Mouse (Mus musculus) embryonic facial prominence, embryonic 12.5 days (tissue): ENCODE measurements around the gene Gnat2. TPM values are rescaled to one million over a fixed set of nuclear protein-coding genes. Genes with fewer than 3 reads are reported as not detected.
A peak's percentile ranks its signal among the peaks of the same experiment; 100 is the strongest.

Experiments used
- ATAC-seq: fragments of 200-750 bp; cut with Nextera tagmentation; 2 replicates; pipeline ENCODE4 v1.8.0; 2017; ENCODE audit not compliant: insufficient number of reproducible peaks, insufficient read depth, low FRiP score, low TSS enrichment
- H3K27ac ChIP-seq: fragments of 300-500 bp; sonication (generic); 2 replicates; pipeline ENCODE4 v1.5.1; 2016; ENCODE audit warnings: mild to moderate bottlenecking
- H3K27me3 ChIP-seq: fragments of 300-500 bp; sonication (generic); 2 replicates; pipeline ENCODE4 v1.6.1; 2016; ENCODE audit warnings: mild to moderate bottlenecking, moderate library complexity
- H3K36me3 ChIP-seq: fragments of 300-500 bp; sonication (generic); 2 replicates; pipeline ENCODE4 v1.6.1; 2016; ENCODE audit warnings: mild to moderate bottlenecking
- H3K4me1 ChIP-seq: fragments of 300-500 bp; sonication (generic); 2 replicates; pipeline ENCODE4 v1.6.1; 2016
- H3K4me2 ChIP-seq: fragments of 300-500 bp; sonication (generic); replicated peaks from 2 replicates; pipeline ENCODE4 v1.6.1; 2016; ENCODE audit warnings: mild to moderate bottlenecking, moderate library complexity
- H3K4me3 ChIP-seq: fragments of 300-500 bp; sonication (generic); 2 replicates; pipeline ENCODE4 v1.5.1; 2016; ENCODE audit warnings: mild to moderate bottlenecking
- H3K9ac ChIP-seq: fragments of 300-500 bp; sonication (generic); 2 replicates; pipeline ENCODE4 v1.6.1; 2016; ENCODE audit warnings: mild to moderate bottlenecking, moderate library complexity
- H3K9me3 ChIP-seq: fragments of 300-500 bp; sonication (generic); 2 replicates; pipeline ENCODE4 v1.6.1; 2016; ENCODE audit warnings: mild to moderate bottlenecking, moderate library complexity
- WGBS: fragments of 180-500 bp; shearing (Covaris S2); methylation state at CpG from one replicate; pipeline ENCODE4 v1.1.7; 2016; 5-methylcytosine and 5-hydroxymethylcytosine counted together
- polyA plus RNA-seq: library from polyadenylated mRNA; unstranded; fragments of >200 nt; fragmentation: Nextera tagmentation; extraction: Ambion mirVana; gene quantifications from 2 replicates; pipeline ENCODE4 v1.2.1, GENCODE M21; 2016

Gnat2 gene
- polyA plus RNA-seq, 1 experiment from 2014 or later, result 0.47 TPM

DNA sequence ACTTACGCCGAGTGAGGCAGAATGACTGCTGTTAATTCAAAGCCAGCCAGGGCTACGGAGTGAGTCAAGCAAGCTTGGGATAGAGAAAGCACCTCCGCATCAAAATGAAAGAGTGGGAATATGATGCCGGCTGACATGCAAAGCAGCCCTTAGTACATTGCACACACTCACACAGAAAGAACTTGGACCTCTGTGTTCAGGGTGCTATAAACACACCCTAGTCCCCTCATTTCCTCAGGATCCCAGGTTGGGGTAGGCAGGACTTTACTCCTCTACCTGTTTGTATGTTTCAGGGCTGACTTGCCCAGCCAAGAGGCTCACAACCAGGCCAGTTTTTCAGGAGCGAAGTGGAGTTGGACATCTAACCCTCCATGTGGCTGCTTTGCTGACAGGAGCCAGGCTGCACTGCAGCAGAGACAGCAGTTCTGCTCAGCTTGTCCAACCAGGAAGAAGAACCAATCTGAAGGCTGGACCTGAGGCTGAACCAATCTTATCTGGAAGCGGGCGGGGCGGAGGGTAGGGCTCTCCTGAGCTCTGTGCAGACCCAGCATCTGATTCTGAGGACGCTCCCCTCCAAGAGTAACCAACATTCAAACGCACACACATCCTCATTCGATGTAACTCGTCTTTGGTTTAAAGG lies 23.2 kb upstream of the Gnat2 start:
- WGBS, result 75% methylated on average over 13 of the region's 13 CpGs
- H3K4me1 ChIP-seq, result no peaks in the 10 kb centered on the region
- H3K9me3 ChIP-seq, result no peaks in the 10 kb centered on the region
- no peak for ATAC-seq
- H3K27ac ChIP-seq, result no peak overlapping the region
- H3K9ac ChIP-seq, result no peak overlapping the region
- H3K4me3 ChIP-seq, result no peak overlapping the region
- H3K27me3 ChIP-seq, result no peaks in the 10 kb centered on the region
- no peak overlapping the region for H3K4me2 ChIP-seq
- H3K36me3 ChIP-seq, result peaks cover 3% of the 10 kb centered on the region

GRCm38 (mm10) chr3:108070295-108071293 lies 22.0 kb upstream of the Gnat2 start:
- H3K9me3 ChIP-seq, result no peaks in the 10 kb centered on the region
- H3K4me2 ChIP-seq, result no peak overlapping the region
- H3K9ac ChIP-seq, result no peak overlapping the region
- no peaks in the 10 kb centered on the region for H3K4me1 ChIP-seq
- WGBS, result 66% methylated on average over 10 of the region's 10 CpGs
- no peaks in the 10 kb centered on the region for H3K27me3 ChIP-seq
- ATAC-seq, result no peak
- H3K4me3 ChIP-seq, result no peak overlapping the region
- peaks cover 16% of the 10 kb centered on the region for H3K36me3 ChIP-seq
- no peak overlapping the region for H3K27ac ChIP-seq

GRCm38 (mm10) chr3:108072983-108073569 lies 19.5 kb upstream of the Gnat2 start:
- Histone ChIP-seq H3K27ac (no peak overlapping the region), H3K4me2 (no peak overlapping the region), H3K9ac (no peak overlapping the region), H3K9me3 (no peaks in the 10 kb centered on the region), H3K4me1 (no peaks in the 10 kb centered on the region), H3K36me3 (peaks cover 39% of the 10 kb centered on the region), H3K4me3 (no peak overlapping the region), H3K27me3 (no peaks in the 10 kb centered on the region)
- WGBS, result 79% methylated on average over 10 of the region's 10 CpGs
- no peak for ATAC-seq

DNA sequence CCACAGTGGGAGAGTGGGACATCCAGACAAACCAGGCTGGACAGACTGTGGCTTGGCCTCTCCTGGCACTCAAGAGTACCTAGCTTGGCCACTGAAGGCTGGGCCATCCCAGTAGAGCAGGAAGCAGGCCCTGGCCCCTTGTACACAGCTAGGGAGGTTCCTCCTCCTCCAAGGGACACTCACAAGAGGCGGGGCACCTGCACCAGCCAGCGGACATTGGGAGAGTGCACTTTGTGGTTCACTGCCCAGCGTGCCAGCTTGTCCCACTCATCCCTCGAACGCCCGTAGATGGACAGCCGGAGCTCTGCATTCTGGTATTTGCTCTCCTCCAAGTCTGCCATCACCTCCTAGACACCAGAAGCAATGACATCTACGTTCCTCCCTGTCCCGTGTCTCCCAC lies 15.8 kb upstream of the Gnat2 start:
- H3K27me3 ChIP-seq, result no peaks in the 10 kb centered on the region
- no peak overlapping the region for H3K4me2 ChIP-seq
- H3K4me1 ChIP-seq, result no peaks in the 10 kb centered on the region
- H3K4me3 ChIP-seq, result no peak overlapping the region
- H3K36me3 ChIP-seq, result peaks cover 63% of the 10 kb centered on the region
- no peak overlapping the region for H3K9ac ChIP-seq
- H3K9me3 ChIP-seq, result no peaks in the 10 kb centered on the region
- H3K27ac ChIP-seq, result no peak overlapping the region
- ATAC-seq, result no peak
- WGBS, result 96% methylated on average over 9 of the region's 9 CpGs

- Histone ChIP-seq H3K4me3 (no peak overlapping the region), H3K4me1 (peaks cover 28% of the 10 kb centered on the region), H3K36me3 (peaks cover 36% of the 10 kb centered on the region), H3K27me3 (no peaks in the 10 kb centered on the region), H3K4me2 (no peak overlapping the region), H3K27ac (no peak overlapping the region), H3K9ac (no peak overlapping the region), H3K9me3 (no peaks in the 10 kb centered on the region)
- WGBS, result 50% methylated on average over 4 of the region's 4 CpGs
- no peak for ATAC-seq
These were observed 10.9 kb upstream of the Gnat2 start for GRCm38 (mm10) chr3:108081681-108082080.

DNA sequence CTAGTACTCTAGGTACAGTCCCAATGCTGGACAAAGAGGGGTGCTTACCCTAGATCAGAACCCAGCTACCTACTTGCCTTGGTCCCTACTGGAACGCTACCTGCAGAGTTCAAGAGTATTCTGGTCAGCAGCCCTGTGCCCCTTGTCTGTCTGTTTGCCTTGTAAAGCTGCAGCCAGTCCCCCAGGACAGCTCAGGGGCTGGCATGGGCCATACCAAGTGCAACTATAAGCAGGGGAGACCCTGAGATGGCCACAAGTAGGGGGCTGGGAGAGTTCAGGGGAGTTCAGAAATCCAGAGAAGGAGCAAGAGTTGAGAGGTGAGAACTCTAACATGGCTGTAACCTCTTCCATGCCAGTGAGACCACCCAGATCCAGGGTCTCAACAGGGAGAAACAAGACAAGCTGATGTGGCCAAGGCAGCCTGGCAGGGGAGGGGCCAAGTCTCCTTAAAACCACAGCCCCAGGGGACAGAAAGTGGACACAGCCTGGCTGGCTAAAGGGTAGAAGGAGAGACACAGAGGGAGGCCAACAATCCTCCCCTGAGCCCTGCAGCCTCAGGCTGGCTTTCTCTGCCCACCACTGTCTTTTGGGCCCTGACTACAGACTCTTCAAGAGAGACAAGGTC lies 10.2 kb upstream of the Gnat2 start:
- no peak overlapping the region for H3K4me3 ChIP-seq
- H3K4me1 ChIP-seq, result peaks cover 34% of the 10 kb centered on the region
- H3K9me3 ChIP-seq, result no peaks in the 10 kb centered on the region
- ATAC-seq, result no peak
- H3K36me3 ChIP-seq, result peaks cover 30% of the 10 kb centered on the region
- 44% methylated on average over 1 of the region's 1 CpGs for WGBS
- H3K4me2 ChIP-seq, result peak overlapping the region; percentile 10; the same call in 1 of the 2 replicates
- no peak overlapping the region for H3K27ac ChIP-seq
- H3K27me3 ChIP-seq, result no peaks in the 10 kb centered on the region
- H3K9ac ChIP-seq, result no peak overlapping the region

GRCm38 (mm10) chr3:108083161-108083560 lies 9.4 kb upstream of the Gnat2 start:
- Histone ChIP-seq H3K27ac (no peak overlapping the region), H3K4me3 (no peak overlapping the region), H3K36me3 (peaks cover 24% of the 10 kb centered on the region), H3K4me1 (peaks cover 35% of the 10 kb centered on the region), H3K9me3 (no peaks in the 10 kb centered on the region), H3K4me2 (peak overlapping the region; percentile 10; the same call in 1 of the 2 replicates), H3K9ac (no peak overlapping the region), H3K27me3 (no peaks in the 10 kb centered on the region)
- ATAC-seq, result no peak
- 32% methylated on average over 2 of the region's 2 CpGs for WGBS

DNA sequence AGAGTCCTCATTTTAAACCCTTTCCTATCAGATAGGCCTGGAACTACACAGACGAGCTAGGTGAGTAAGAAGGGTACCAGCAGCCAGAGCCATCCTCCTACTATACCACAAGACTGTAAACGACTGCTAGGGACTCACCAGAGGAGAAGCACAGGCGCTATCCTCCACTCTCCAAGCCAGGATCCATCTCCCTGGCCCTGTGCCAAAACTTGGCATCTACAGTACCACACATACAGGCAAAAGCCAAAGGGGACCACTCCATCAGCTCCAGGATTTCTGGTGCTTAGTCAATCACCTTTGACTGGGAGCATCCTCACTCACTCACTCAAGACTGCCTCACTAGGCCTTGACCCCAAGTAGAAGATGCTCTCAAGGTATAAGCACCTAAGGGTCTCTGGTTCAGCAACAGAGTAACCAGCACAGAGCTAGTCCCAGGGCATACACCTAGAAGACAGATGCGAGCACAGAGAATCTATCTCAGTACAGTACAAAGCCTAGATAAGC lies 8.6 kb upstream of the Gnat2 start:
- H3K36me3 ChIP-seq, result peaks cover 18% of the 10 kb centered on the region
- H3K9ac ChIP-seq, result no peak overlapping the region
- no peak overlapping the region for H3K4me3 ChIP-seq
- H3K9me3 ChIP-seq, result no peaks in the 10 kb centered on the region
- 81% methylated on average over 4 of the region's 4 CpGs for WGBS
- no peaks in the 10 kb centered on the region for H3K27me3 ChIP-seq
- peaks cover 40% of the 10 kb centered on the region for H3K4me1 ChIP-seq
- no peak for ATAC-seq
- no peak overlapping the region for H3K27ac ChIP-seq
- peak overlapping the region; percentile 100 for H3K4me2 ChIP-seq

- peaks cover 48% of the 10 kb centered on the region for H3K4me1 ChIP-seq
- H3K9ac ChIP-seq, result peak overlapping the region; percentile 74
- ATAC-seq, result no peak
- no peaks in the 10 kb centered on the region for H3K9me3 ChIP-seq
- H3K27ac ChIP-seq, result peak overlapping the region; percentile 90
- no peaks in the 10 kb centered on the region for H3K27me3 ChIP-seq
- H3K36me3 ChIP-seq, result peaks cover 10% of the 10 kb centered on the region; the same call in 1 of the 2 replicates
- 18% methylated on average over 13 of the region's 13 CpGs for WGBS
- H3K4me2 ChIP-seq, result peak overlapping the region; percentile 100
- peak overlapping the region; percentile 68 for H3K4me3 ChIP-seq
These were observed 7.8 kb upstream of the Gnat2 start for GRCm38 (mm10) chr3:108084767-108085270.

DNA sequence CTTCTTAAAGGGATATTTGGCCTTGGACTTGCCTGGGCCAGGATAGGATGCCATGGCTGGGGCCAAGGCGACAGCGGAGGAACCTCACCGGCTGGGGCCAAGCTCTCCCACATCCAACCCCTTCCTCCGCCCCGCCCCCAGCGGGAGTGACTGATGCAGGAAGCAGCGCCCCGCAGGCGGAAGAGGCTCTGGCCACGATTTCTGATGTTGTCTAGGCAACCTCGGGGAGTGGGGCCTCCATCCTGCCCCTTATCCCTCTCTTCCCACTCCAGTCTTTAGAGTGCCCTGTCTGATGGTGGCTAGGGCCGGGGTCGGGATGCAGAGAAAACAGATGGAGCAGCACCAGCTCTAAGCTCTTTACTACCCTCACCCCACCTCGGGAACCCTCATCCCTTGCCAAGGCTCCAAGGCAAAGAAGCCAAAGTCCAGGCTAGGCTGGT lies 7.3 kb upstream of the Gnat2 start:
- peak overlapping the region; percentile 74 for H3K9ac ChIP-seq
- H3K4me3 ChIP-seq, result peak overlapping the region; percentile 68
- peak; percentile 82 for ATAC-seq
- peaks cover 48% of the 10 kb centered on the region for H3K4me1 ChIP-seq
- under 1% methylated on average over 14 of the region's 14 CpGs for WGBS
- no peaks in the 10 kb centered on the region for H3K27me3 ChIP-seq
- H3K27ac ChIP-seq, result peak overlapping the region; percentile 90
- H3K36me3 ChIP-seq, result 0 out of 2 replicates have a peak, but pooled peaks cover 5% of the 10 kb centered on the region
- H3K4me2 ChIP-seq, result peak overlapping the region; percentile 100
- no peaks in the 10 kb centered on the region for H3K9me3 ChIP-seq
